Mouse (Mus musculus) effector memory CD4-positive, alpha-beta T cell, adult 7 months (primary cell): ENCODE data around the gene Siah2. TPM values are rescaled to one million over a fixed set of nuclear protein-coding genes. Genes with fewer than 3 reads are reported as not detected.

Experiments
- polyA plus RNA-seq: library from polyadenylated mRNA; unstranded; fragments of 100-300 nt; shearing (Covaris generic); gene quantifications from one replicate; pipeline ENCODE4 v1.2.1, GENCODE M21; 2017

Gene Siah2
- 76.9 TPM for polyA plus RNA-seq

DNA sequence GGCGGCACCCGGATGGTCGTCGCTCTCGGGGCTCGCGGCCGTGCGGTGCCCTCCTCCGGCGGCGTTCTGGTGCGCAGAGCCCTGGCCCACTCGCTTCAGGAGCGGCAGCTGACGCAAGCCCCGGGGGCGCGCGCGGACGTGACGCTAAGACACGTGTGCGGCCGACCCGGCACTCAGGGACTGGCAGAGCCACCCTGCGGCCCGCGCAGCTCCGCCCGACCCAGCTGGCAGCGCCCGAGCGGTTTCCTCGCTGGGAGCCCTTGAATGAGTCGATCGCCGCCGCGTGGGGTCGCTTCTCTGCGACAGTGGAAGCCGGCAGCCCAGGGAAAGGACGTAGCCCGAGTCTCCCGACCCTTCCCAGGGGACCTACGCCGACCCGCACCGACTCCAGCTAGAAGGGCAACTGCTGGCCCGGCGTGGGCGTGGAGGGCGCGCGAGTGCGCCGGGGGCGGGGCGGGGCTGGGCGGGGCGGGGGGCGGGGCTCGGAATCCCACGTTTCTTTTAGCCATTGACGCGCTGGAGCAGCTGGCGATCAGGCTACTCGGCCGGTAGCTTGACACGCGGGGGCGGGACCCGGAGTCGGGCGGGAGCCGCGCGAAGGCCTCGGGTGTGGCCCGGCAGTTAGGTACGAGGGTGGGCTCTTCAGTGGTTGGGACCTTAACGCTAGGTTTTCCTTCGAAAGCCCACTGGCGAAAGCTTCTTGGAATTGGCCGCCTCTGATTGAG, at the start of gene Siah2:
TSS of gene Siah2 (minus strand) at position 404 of the 725 bp plus-strand sequence.

DNA sequence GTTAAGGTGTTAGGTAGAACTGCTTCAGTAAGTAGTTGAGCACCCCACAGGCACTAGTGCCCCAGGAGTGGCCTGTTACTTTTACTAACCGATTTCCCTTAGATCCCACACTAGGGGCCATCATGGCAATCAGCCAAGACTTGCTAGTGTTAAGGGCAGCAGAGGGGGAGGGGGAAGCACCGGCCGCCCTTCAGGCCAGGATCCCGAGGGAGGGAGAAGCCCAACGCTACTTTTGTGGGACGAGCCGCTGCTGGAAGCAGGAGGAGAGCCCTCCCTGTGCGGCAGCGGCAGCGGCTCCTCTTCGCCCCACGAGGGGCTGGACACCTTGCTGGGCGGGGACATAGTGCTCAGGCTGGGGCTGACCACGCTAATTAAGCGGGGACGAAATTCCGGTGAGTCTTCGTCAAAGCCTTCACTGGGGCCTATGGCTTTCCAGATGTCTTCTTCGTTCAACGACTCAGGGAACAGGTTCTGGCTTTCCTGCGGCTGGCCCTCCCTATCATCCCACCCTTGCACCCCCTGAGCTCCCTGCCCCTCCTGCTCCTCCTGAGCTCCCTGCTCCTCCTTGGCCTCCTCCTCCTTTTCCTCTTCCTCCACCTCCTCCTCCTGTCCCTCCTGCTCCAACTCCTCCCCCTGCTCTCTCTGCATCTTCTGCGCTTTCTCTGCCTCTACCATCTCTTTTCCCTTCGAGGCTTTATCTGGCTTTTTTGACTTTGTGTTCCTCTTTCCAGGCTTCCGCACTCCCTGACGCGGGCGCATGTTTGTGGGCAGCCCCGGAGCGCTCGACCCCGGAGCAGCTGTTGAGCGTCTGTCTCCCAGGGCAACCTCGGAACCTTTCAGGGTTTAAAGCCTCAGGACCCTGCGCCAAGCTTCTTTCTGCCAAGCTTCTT, 55.5 kb downstream of the Siah2 start, which contains the start of gene Erich6:
TSS of gene Erich6 (minus strand) at position 802 of the 890 bp plus-strand sequence.

Other genes starting within 250 kb of the Siah2 start
- gene Eif2a, start 166.6 kb downstream of the Siah2 start, polyA plus RNA-seq: 25.7 TPM
- 188 TPM for gene Serp1, start 166.5 kb downstream of the Siah2 start, polyA plus RNA-seq
- 17.8 TPM for gene Selenot, start 115.8 kb downstream of the Siah2 start, polyA plus RNA-seq
- gene Erich6, start 55.2 kb downstream of the Siah2 start, polyA plus RNA-seq: 0.51 TPM
- not detected for gene Mindy4b-ps, start 129.9 kb upstream of the Siah2 start, polyA plus RNA-seq
- not detected for gene Clrn1, start 192.9 kb upstream of the Siah2 start, polyA plus RNA-seq